Mouse (Mus musculus) heart, adult 2 months (tissue): ENCODE data around the gene Krtap4-7.

ENCODE experiments used
- CTCF ChIP-seq: fragments of 200-600 bp; IDR thresholded peaks from 2 replicates; pipeline ENCODE4 v1.8.1; 2022; ENCODE audit warnings: antibody characterized with exemption, mild to moderate bottlenecking, moderate library complexity
- POLR2A ChIP-seq: fragments of 200-500 bp; IDR thresholded peaks from 2 replicates; pipeline ENCODE4 v1.6.1; 2011; ENCODE audit warnings: mild to moderate bottlenecking, low read depth, low read length, control low read depth; ENCODE audit not compliant: insufficient read depth

GRCm38 (mm10) chr11:99683481-99683880, 39.6 kb upstream of the Krtap4-7 start:
- TF ChIP-seq CTCF = no peak
- TF ChIP-seq POLR2A = no peak
